Mouse (Mus musculus): ENCODE measurements around the gene Fut1. TPM values are rescaled to one million over a fixed set of nuclear protein-coding genes. Genes with fewer than 3 reads are reported as not detected.

Gene Fut1
- polyA plus RNA-seq, 1 experiment = 0.07 TPM

DNA sequence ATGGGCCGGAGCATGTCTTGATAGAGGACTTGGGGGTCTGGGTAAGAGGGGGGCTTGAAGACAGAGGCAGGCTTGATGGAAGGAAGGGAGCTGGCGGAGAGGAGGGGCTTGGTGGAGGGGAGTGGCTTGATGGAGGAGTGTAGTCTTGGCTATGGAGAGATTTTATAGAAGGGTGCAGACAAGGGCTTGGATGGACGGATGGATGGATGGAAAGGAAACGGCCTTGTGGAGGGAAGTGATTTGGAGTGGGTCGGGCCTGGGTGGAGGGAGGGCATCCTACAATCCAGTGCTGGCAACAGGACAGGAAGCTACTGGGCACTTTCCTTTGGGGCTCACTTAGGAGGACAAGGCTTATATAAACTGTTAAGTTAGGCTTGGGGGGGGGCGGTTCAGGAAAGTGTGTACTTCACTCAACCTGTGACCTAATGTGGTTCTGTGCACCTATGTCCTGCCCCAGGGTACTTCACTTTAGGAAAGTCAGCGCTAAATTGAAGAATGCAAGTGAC is 9.5 kb downstream of the Fut1 start:
- TF ChIP-seq POLR2A (IDR thresholded peaks at IDR 0.05; ENCODE audit: borderline replicate concordance, insufficient read depth, low read length) (no peak), CTCF (IDR thresholded peaks at IDR 0.05; ENCODE audit: borderline replicate concordance, insufficient read depth, low read depth, low read length) (no peak)
- no peak overlapping the region for H3K4me3 ChIP-seq (replicated peaks; ENCODE audit: insufficient read depth, low read depth, low read length)
- no peak overlapping the region for H3K27ac ChIP-seq (ENCODE audit: insufficient read depth, low read length)
- 85% methylated on average over 7 of the region's 7 CpGs for whole genome bisulfite sequencing
- DNase-seq = no peak
- H3K27me3 ChIP-seq (ENCODE audit: control insufficient read depth, insufficient read depth, low read length) = no peaks in the 10 kb centered on the region
- no peaks in the 10 kb centered on the region for H3K4me1 ChIP-seq (ENCODE audit: control insufficient read depth, insufficient read depth, low read length)

DNA sequence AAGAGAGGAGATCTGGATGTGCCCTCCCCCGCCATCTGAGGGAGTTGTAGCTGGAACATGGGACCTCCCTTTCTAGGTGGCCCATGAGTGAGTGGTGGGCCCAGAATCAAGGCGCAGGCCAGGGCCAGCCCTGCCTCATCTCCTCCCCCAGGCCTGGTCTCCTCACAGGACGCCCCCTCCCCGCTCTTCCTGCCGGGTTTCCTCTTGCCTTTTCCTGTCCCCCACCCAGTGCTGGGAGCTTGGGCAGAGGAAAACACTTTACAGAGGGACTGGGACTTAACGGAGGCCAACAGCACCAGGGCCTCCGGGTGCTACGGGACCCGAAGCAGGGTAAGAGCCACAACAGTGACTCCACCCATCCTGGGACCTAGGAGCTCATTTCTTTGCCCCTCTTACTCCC is 10.2 kb downstream of the Fut1 start, which contains the start of gene Rasip1:
Gene Rasip1, plus strand, starts transcription at position 228 of the 400 bp plus-strand sequence.
- TF ChIP-seq POLR2A (IDR thresholded peaks at IDR 0.05; ENCODE audit: borderline replicate concordance, insufficient read depth, low read length) (no peak), CTCF (IDR thresholded peaks at IDR 0.05; ENCODE audit: borderline replicate concordance, insufficient read depth, low read depth, low read length) (no peak)
- H3K4me3 ChIP-seq (replicated peaks; ENCODE audit: insufficient read depth, low read depth, low read length) = peak within 1 kb of the TSS; percentile 62
- peak within 1 kb of the TSS; percentile 94 for H3K27ac ChIP-seq (ENCODE audit: insufficient read depth, low read length)
- WGBS = 93% methylated on average over 9 of the region's 9 CpGs
- no peak for DNase-seq
- peaks cover 3% of the 10 kb centered on the region; the same call in 1 of the 2 replicates for H3K4me1 ChIP-seq (ENCODE audit: control insufficient read depth, insufficient read depth, low read length)
- H3K27me3 ChIP-seq (ENCODE audit: control insufficient read depth, insufficient read depth, low read length) = no peaks in the 10 kb centered on the region

DNA sequence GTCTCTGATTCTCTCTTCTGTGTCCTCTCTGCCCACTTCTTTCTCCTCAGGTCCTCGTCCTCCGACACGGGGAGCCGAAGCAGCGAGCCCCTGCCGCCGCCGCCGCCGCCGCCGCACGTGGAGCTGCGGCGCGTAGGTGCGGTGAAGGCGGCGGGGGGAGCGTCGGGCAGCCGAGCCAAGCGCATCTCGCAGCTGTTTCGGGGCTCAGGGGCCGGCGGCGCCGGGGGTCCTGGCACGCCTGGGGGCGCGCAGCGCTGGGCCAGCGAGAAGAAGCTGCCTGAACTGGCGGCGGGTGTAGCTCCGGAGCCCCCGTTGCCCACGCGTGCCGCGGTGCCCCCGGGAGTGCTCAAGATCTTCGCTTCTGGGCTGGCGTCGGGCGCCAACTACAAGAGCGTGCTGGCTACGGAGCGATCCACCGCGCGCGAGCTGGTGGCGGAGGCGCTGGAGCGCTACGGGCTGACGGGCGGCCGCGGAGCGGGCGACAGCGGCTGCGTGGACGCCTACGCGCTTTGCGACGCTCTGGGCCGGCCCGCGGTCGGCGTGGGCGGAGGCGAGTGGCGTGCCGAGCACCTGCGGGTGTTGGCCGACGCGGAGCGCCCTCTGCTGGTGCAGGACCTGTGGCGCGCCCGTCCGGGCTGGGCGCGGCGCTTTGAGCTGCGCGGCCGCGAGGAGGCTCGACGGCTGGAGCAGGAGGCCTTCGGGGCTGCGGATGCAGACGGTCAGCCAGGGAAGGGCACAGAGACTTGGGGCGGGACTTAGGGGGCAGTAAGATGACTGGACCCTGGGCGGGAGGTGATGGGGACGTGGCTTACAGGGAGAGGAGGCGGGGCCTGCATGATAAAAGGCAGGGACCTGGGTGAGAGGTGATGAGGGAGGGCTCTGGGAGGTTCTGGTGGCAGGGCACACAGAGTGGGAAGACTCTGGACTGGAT is 11.5 kb downstream of the Fut1 start:
- WGBS = 1% methylated on average over 103 of the region's 105 CpGs
- DNase-seq = peak; percentile 93 to 94
- Histone ChIP-seq H3K4me3 (replicated peaks; ENCODE audit: insufficient read depth, low read depth, low read length) (peak overlapping the region; percentile 62), H3K27me3 (ENCODE audit: control insufficient read depth, insufficient read depth, low read length) (no peaks in the 10 kb centered on the region), H3K27ac (ENCODE audit: insufficient read depth, low read length) (peak overlapping the region; percentile 94), H3K4me1 (ENCODE audit: control insufficient read depth, insufficient read depth, low read length) (peaks cover 4% of the 10 kb centered on the region; the same call in 1 of the 2 replicates)
- TF ChIP-seq POLR2A (IDR thresholded peaks at IDR 0.05; ENCODE audit: borderline replicate concordance, insufficient read depth, low read length) = peak; percentile 97
- TF ChIP-seq CTCF (IDR thresholded peaks at IDR 0.05; ENCODE audit: borderline replicate concordance, insufficient read depth, low read depth, low read length) = peak; percentile 82

DNA sequence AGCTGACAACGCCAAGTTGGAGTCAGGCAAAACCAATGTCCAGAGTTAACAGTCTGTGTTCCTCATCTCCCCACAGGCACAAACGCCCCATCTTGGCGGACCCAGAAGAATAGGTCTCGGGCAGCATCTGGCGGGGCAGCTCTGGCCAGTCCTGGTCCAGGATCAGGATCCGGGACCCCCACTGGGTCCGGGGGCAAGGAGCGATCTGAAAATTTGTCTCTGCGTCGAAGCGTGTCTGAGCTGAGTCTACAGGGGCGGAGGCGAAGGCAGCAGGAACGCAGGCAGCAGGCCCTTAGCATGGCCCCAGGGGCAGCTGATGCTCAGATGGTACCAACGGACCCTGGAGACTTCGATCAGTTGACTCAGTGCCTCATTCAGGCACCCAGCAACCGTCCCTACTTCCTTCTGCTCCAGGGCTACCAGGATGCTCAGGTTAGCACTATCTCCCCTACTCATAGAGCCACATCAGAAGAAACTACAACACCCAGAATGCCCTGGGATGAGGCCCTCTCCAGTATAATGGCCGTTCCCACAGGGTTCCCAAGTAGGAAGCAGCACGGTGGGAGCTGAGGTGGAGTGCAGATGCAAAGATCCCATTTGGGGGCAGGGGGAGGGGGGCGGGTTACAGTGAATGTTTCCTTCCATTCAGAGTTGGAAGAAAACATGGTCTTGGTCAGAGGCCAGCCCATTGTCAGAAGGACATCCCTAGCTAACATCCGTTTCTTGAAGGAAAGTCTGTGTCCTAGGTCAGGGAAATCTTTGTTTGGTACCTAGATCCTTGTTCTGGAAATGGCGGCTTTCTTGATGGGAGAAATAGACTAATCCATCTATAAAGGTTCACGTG is 13.2 kb downstream of the Fut1 start:
- Histone ChIP-seq H3K27me3 (ENCODE audit: control insufficient read depth, insufficient read depth, low read length) (no peaks in the 10 kb centered on the region), H3K4me3 (replicated peaks; ENCODE audit: insufficient read depth, low read depth, low read length) (no peak overlapping the region), H3K27ac (ENCODE audit: insufficient read depth, low read length) (no peak overlapping the region), H3K4me1 (ENCODE audit: control insufficient read depth, insufficient read depth, low read length) (peaks cover 4% of the 10 kb centered on the region; the same call in 1 of the 2 replicates)
- TF ChIP-seq POLR2A (IDR thresholded peaks at IDR 0.05; ENCODE audit: borderline replicate concordance, insufficient read depth, low read length) (no peak), CTCF (IDR thresholded peaks at IDR 0.05; ENCODE audit: borderline replicate concordance, insufficient read depth, low read depth, low read length) (no peak)
- 70% methylated on average over 23 of the region's 23 CpGs for WGBS
- DNase-seq = no peak

DNA sequence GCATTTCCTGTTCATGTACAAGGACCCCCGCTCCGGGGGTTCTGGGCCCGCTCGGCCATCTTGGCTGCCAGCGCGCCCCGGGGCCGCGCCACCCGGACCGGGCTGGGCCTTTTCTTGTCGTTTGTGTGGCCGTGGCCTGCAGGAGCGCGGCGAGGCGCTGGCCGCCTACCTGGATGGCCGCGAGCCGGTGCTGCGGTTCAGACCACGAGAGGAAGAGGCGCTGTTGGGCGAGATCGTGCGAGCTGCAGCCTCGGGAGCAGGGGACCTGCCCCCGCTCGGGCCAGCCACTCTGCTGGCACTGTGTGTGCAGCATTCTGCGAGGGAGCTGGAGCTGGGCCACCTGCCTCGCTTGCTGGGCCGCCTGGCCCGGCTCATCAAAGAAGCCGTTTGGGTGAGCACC is 15.4 kb downstream of the Fut1 start:
- WGBS = 13% methylated on average over 35 of the region's 35 CpGs
- peak; percentile 33; the same call in 1 of the 2 replicates for TF ChIP-seq POLR2A (IDR thresholded peaks at IDR 0.05; ENCODE audit: borderline replicate concordance, insufficient read depth, low read length)
- TF ChIP-seq CTCF (IDR thresholded peaks at IDR 0.05; ENCODE audit: borderline replicate concordance, insufficient read depth, low read depth, low read length) = peak; percentile 39; the same call in 1 of the 2 replicates
- peak; percentile 78 to 79 for DNase-seq
- peak overlapping the region; percentile 6 for H3K4me3 ChIP-seq (replicated peaks; ENCODE audit: insufficient read depth, low read depth, low read length)
- no peaks in the 10 kb centered on the region for H3K27me3 ChIP-seq (ENCODE audit: control insufficient read depth, insufficient read depth, low read length)
- H3K4me1 ChIP-seq (ENCODE audit: control insufficient read depth, insufficient read depth, low read length) = peaks cover 4% of the 10 kb centered on the region; the same call in 1 of the 2 replicates
- H3K27ac ChIP-seq (ENCODE audit: insufficient read depth, low read length) = peak overlapping the region; percentile 61

DNA sequence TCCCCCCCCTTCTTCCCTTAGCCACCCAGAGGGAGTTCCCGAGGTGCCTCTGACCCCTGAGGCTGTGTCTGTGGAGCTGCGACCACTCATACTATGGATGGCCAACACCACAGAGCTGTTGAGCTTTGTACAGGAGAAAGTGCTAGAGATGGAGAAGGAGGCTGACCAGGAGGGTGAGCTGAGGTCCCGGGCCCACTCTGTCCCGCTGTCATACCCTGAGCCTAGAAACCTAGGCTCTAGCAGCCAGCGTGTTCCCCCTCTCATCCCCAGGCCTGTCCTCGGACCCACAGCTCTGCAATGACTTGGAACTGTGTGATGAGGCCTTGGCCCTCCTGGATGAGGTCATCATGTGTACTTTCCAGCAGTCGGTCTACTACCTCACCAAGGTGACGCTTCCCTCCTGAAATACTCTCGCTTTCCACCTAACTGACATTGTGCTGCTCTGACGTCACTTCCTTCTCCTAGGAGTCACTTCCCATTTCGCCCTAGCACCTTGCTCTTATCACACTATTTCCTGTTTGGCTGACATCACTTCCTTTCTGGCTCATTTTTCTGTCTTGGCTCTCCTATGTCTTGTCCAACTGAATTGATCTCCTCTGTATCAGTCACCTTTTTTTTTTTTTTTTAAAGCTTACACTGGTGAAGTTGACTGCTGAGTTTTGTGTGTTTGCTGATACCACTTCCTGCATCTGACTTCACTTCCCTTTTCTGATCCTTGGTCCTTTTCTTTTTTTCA is 18.0 kb downstream of the Fut1 start:
- Histone ChIP-seq H3K4me3 (replicated peaks; ENCODE audit: insufficient read depth, low read depth, low read length) (no peak overlapping the region), H3K4me1 (ENCODE audit: control insufficient read depth, insufficient read depth, low read length) (peaks cover 8% of the 10 kb centered on the region; the same call in 1 of the 2 replicates), H3K27ac (ENCODE audit: insufficient read depth, low read length) (no peak overlapping the region; the same call in 1 of the 2 replicates), H3K27me3 (ENCODE audit: control insufficient read depth, insufficient read depth, low read length) (no peaks in the 10 kb centered on the region)
- no peak for DNase-seq
- 91% methylated on average over 11 of the region's 11 CpGs for WGBS
- no peak for TF ChIP-seq CTCF (IDR thresholded peaks at IDR 0.05; ENCODE audit: borderline replicate concordance, insufficient read depth, low read depth, low read length)
- TF ChIP-seq POLR2A (IDR thresholded peaks at IDR 0.05; ENCODE audit: borderline replicate concordance, insufficient read depth, low read length) = no peak
